Mouse (Mus musculus) midbrain, embryonic 14.5 days (tissue): ENCODE results near the gene Kcnj10. TPM values are rescaled to one million over a fixed set of nuclear protein-coding genes. Genes with fewer than 3 reads are reported as not detected.

Experiments
- polyA plus RNA-seq: library from polyadenylated mRNA; unstranded; fragments of >200 nt; fragmentation: Nextera tagmentation; extraction: Ambion mirVana; gene quantifications from 2 replicates; pipeline ENCODE4 v1.2.1, GENCODE M21; 2014

The Kcnj10 gene
- polyA plus RNA-seq, 1 experiment from 2014 or later = 1.5 TPM

Other genes with a start within 250 kb of the Kcnj10 start
- gene Pex19, start 214.5 kb upstream of the Kcnj10 start, polyA plus RNA-seq = 122 and 156 TPM in 2 replicates
- 63.5 and 79.8 TPM in 2 replicates for gene Dcaf8, start 193.1 kb upstream of the Kcnj10 start, polyA plus RNA-seq
- 314 and 385 TPM in 2 replicates for gene Pea15a, start 134.4 kb upstream of the Kcnj10 start, polyA plus RNA-seq
- gene Casq1, start 121.3 kb upstream of the Kcnj10 start, polyA plus RNA-seq = 1.6 and 2.3 TPM in 2 replicates
- gene Atp1a4, start 82.8 kb upstream of the Kcnj10 start, polyA plus RNA-seq = not detected in 2 replicates
- 55.6 and 61.0 TPM in 2 replicates for gene Igsf8, start 79.6 kb upstream of the Kcnj10 start, polyA plus RNA-seq
- gene Atp1a2, start 43.1 kb upstream of the Kcnj10 start, polyA plus RNA-seq = 18.2 and 19.4 TPM in 2 replicates
- 3.0 and 3.9 TPM in 2 replicates for gene Kcnj9, start 11.9 kb upstream of the Kcnj10 start, polyA plus RNA-seq
- gene Pigm, start 35.3 kb downstream of the Kcnj10 start, polyA plus RNA-seq = 5.2 and 6.4 TPM in 2 replicates
- 0.32 TPM in 1 of 2 replicates, not detected in the other for gene Slamf9, start 134.1 kb downstream of the Kcnj10 start, polyA plus RNA-seq
- 49.6 and 52.6 TPM in 2 replicates for gene Igsf9, start 140.6 kb downstream of the Kcnj10 start, polyA plus RNA-seq
- 25.7 and 43.5 TPM in 2 replicates for gene Tagln2, start 158.8 kb downstream of the Kcnj10 start, polyA plus RNA-seq
- 1.9 and 2.2 TPM in 2 replicates for gene Cfap45, start 179.6 kb downstream of the Kcnj10 start, polyA plus RNA-seq
- 0.22 TPM in 1 of 2 replicates, not detected in the other for gene Vsig8, start 214.7 kb downstream of the Kcnj10 start, polyA plus RNA-seq
- gene Slamf8, start 249.4 kb downstream of the Kcnj10 start, polyA plus RNA-seq = 0.42 TPM in 1 of 2 replicates, not detected in the other